Mouse (Mus musculus): ENCODE data around the gene Olfr478. TPM values are rescaled to one million over a fixed set of nuclear protein-coding genes. Genes with fewer than 3 reads are reported as not detected.
"Not testable (repeated sequence)": the region's sequence is repeated elsewhere in the genome, so short reads cannot be mapped to it uniquely, and the experiment has no call there.

The Olfr478 gene
- not detected in 2 replicates for polyA plus RNA-seq (2015; fragmentation: Nextera tagmentation; extraction: Ambion mirVana)

GRCm38 (mm10) chr7:108033889-108034288 is at the start of gene Olfr478:
TSS of gene Olfr478 (minus strand) at chr7:108033989.
- H3K4me2 ChIP-seq: no peak within 1 kb of the TSS
- H3K9ac ChIP-seq: no peak within 1 kb of the TSS
- no peaks in the 10 kb centered on the region for H3K4me1 ChIP-seq
- H3K36me3 ChIP-seq: no peaks in the 10 kb centered on the region
- H3K27me3 ChIP-seq (replicated peaks): no peaks in the 10 kb centered on the region
- no peak for ATAC-seq (ENCODE audit: insufficient read depth, low FRiP score, low read depth)
- H3K27ac ChIP-seq: no peak within 1 kb of the TSS
- WGBS: 76% methylated on average over 3 of the region's 3 CpGs
- H3K4me3 ChIP-seq (replicated peaks): no peak within 1 kb of the TSS
- H3K9me3 ChIP-seq: no peaks in the 10 kb centered on the region

DNA sequence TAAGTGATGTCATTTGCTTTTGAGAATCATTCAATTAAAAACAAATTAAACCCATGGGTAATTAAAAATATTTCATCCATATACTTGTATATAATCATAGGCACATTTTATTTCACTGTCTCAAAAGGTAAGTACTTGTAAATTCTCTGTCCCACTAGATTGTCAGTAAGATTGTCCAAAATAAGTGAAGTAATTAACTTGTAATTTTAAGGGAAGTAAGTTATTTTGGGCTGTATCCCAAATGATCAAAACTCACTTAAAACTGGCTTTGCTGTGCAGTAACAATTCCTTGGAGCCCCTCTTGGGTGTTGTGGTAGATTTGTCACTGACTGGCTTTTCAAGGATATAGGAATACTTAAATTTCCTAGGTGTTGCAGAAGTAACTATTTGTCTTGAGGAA is 45.8 kb upstream of the Olfr478 start, which contains the start of gene Olfr481:
TSS of gene Olfr481 (plus strand) at position 301 of the 400 bp plus-strand sequence.
- no peak for ATAC-seq (ENCODE audit: insufficient read depth, low FRiP score, low read depth)
- Histone ChIP-seq H3K4me3 (replicated peaks) (no peak within 1 kb of the TSS), H3K4me1 (no peaks in the 10 kb centered on the region), H3K9me3 (no peaks in the 10 kb centered on the region), H3K27ac (no peak within 1 kb of the TSS), H3K4me2 (no peak within 1 kb of the TSS), H3K9ac (no peak within 1 kb of the TSS), H3K36me3 (no peaks in the 10 kb centered on the region), H3K27me3 (replicated peaks) (no peaks in the 10 kb centered on the region)

DNA sequence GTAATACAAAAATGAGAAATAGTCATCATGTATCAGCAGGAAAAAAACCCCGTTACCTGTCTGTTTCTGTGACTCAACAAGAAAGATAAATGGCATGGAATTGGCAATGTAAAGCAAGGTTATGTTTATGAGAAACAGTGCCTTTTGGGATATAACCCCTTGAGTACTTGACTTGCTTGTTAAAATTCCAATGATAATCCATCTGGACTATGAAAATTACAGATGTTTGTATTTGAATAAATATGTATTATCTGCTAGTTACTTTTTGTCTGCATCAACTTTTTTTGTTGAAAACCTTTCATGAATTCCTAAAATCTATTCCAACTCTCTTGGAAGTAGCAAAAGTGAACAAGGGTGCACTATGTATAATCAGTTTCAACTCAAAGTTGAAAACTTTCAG is 33.5 kb upstream of the Olfr478 start, which contains the start of gene Olfr480:
TSS of gene Olfr480 (minus strand) at position 101 of the 400 bp plus-strand sequence.
- 72% methylated on average over 1 of the region's 1 CpGs for WGBS
- Histone ChIP-seq H3K27me3 (replicated peaks) (no peaks in the 10 kb centered on the region), H3K27ac (no peak within 1 kb of the TSS), H3K9ac (no peak within 1 kb of the TSS), H3K9me3 (no peaks in the 10 kb centered on the region), H3K4me2 (no peak within 1 kb of the TSS), H3K36me3 (no peaks in the 10 kb centered on the region), H3K4me1 (no peaks in the 10 kb centered on the region), H3K4me3 (replicated peaks) (no peak within 1 kb of the TSS)
- ATAC-seq (ENCODE audit: insufficient read depth, low FRiP score, low read depth): no peak

DNA sequence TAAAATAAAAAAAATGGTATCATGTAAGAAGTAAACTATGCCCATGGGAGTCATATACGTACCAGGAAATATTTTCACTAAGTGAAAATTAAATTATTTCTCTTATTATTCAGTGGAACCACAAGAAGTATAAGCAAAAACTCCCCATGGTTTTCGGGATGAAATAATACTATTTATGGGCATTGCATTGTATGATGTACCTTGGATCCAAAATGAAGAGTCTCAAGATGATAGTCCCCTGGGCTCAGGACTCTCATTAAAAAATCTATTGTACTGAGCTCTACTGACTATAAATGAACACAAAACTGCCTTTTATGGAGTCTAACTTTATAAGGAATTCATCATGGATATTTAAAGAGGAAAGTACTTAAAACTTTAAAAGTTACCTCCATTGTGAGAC is 16.6 kb upstream of the Olfr478 start, which contains the start of gene Olfr479:
TSS of gene Olfr479 (plus strand) at position 301 of the 400 bp plus-strand sequence.
- Histone ChIP-seq H3K27me3 (replicated peaks) (no peaks in the 10 kb centered on the region), H3K4me2 (no peak within 1 kb of the TSS), H3K27ac (no peak within 1 kb of the TSS), H3K9me3 (no peaks in the 10 kb centered on the region), H3K9ac (no peak within 1 kb of the TSS), H3K4me3 (replicated peaks) (no peak within 1 kb of the TSS), H3K4me1 (no peaks in the 10 kb centered on the region), H3K36me3 (no peaks in the 10 kb centered on the region)
- WGBS: 83% methylated on average over 2 of the region's 2 CpGs
- no peak for ATAC-seq (ENCODE audit: insufficient read depth, low FRiP score, low read depth)

- H3K4me2 ChIP-seq; H3K27me3 ChIP-seq (replicated peaks); H3K4me1 ChIP-seq; ATAC-seq (ENCODE audit: insufficient read depth, low FRiP score, low read depth); H3K4me3 ChIP-seq (replicated peaks); H3K9ac ChIP-seq; H3K9me3 ChIP-seq; H3K27ac ChIP-seq; H3K36me3 ChIP-seq: not testable (repeated sequence)
These were observed 19.5 kb downstream of the Olfr478 start for GRCm38 (mm10) chr7:108014256-108014655.

GRCm38 (mm10) chr7:107986393-107986792 is 47.4 kb downstream of the Olfr478 start, which contains the start of gene Olfr477:
TSS of gene Olfr477 (plus strand) at chr7:107986693.
- no peak for ATAC-seq (ENCODE audit: insufficient read depth, low FRiP score, low read depth)
- H3K9ac ChIP-seq: no peak within 1 kb of the TSS
- H3K27ac ChIP-seq: no peak within 1 kb of the TSS
- no peaks in the 10 kb centered on the region for H3K36me3 ChIP-seq
- WGBS: 73% methylated on average over 2 of the region's 2 CpGs
- no peaks in the 10 kb centered on the region for H3K4me1 ChIP-seq
- no peaks in the 10 kb centered on the region for H3K27me3 ChIP-seq (replicated peaks)
- H3K4me3 ChIP-seq (replicated peaks): no peak within 1 kb of the TSS
- no peaks in the 10 kb centered on the region for H3K9me3 ChIP-seq
- no peak within 1 kb of the TSS for H3K4me2 ChIP-seq

Other genes starting within 250 kb of the Olfr478 start
- not detected in 2 replicates for gene Ovch2, start 232.8 kb downstream of the Olfr478 start, polyA plus RNA-seq (2015; fragmentation: Nextera tagmentation; extraction: Ambion mirVana)
- gene Olfr467, start 221.7 kb downstream of the Olfr478 start, polyA plus RNA-seq (2015; fragmentation: Nextera tagmentation; extraction: Ambion mirVana): not detected in 2 replicates
- not detected in 2 replicates for gene Olfr469, start 208.4 kb downstream of the Olfr478 start, polyA plus RNA-seq (2015; fragmentation: Nextera tagmentation; extraction: Ambion mirVana)
- not detected in 2 replicates for gene Olfr470, start 186.5 kb downstream of the Olfr478 start, polyA plus RNA-seq (2015; fragmentation: Nextera tagmentation; extraction: Ambion mirVana)
- gene Olfr472, start 136.1 kb downstream of the Olfr478 start, polyA plus RNA-seq (2015; fragmentation: Nextera tagmentation; extraction: Ambion mirVana): 0.03 TPM in 1 of 2 replicates, not detected in the other
- not detected in 2 replicates for gene Olfr473, start 103.5 kb downstream of the Olfr478 start, polyA plus RNA-seq (2015; fragmentation: Nextera tagmentation; extraction: Ambion mirVana)
- not detected in 2 replicates for gene Olfr474, start 79.3 kb downstream of the Olfr478 start, polyA plus RNA-seq (2015; fragmentation: Nextera tagmentation; extraction: Ambion mirVana)
- not detected in 2 replicates for gene Olfr476, start 69.2 kb downstream of the Olfr478 start, polyA plus RNA-seq (2015; fragmentation: Nextera tagmentation; extraction: Ambion mirVana)
- gene Olfr477, start 47.3 kb downstream of the Olfr478 start, polyA plus RNA-seq (2015; fragmentation: Nextera tagmentation; extraction: Ambion mirVana): not detected in 2 replicates
- gene Olfr479, start 16.7 kb upstream of the Olfr478 start, polyA plus RNA-seq (2015; fragmentation: Nextera tagmentation; extraction: Ambion mirVana): not detected in 2 replicates
- gene Olfr480, start 33.4 kb upstream of the Olfr478 start, polyA plus RNA-seq (2015; fragmentation: Nextera tagmentation; extraction: Ambion mirVana): not detected in 2 replicates
- gene Olfr481, start 45.9 kb upstream of the Olfr478 start, polyA plus RNA-seq (2015; fragmentation: Nextera tagmentation; extraction: Ambion mirVana): not detected in 2 replicates
- 0.24 TPM in 1 of 2 replicates, not detected in the other for gene Olfr482, start 63.6 kb upstream of the Olfr478 start, polyA plus RNA-seq (2015; fragmentation: Nextera tagmentation; extraction: Ambion mirVana)
- gene Olfr483, start 66.9 kb upstream of the Olfr478 start, polyA plus RNA-seq (2015; fragmentation: Nextera tagmentation; extraction: Ambion mirVana): not detected in 2 replicates
- gene Olfr484, start 93.5 kb upstream of the Olfr478 start, polyA plus RNA-seq (2015; fragmentation: Nextera tagmentation; extraction: Ambion mirVana): not detected in 2 replicates
- not detected in 2 replicates for gene Olfr485, start 125.9 kb upstream of the Olfr478 start, polyA plus RNA-seq (2015; fragmentation: Nextera tagmentation; extraction: Ambion mirVana)
- gene Olfr486, start 138.8 kb upstream of the Olfr478 start, polyA plus RNA-seq (2015; fragmentation: Nextera tagmentation; extraction: Ambion mirVana): not detected in 2 replicates
- not detected in 2 replicates for gene Olfr487, start 180.6 kb upstream of the Olfr478 start, polyA plus RNA-seq (2015; fragmentation: Nextera tagmentation; extraction: Ambion mirVana)
- not detected in 2 replicates for gene Olfr488, start 224.4 kb upstream of the Olfr478 start, polyA plus RNA-seq (2015; fragmentation: Nextera tagmentation; extraction: Ambion mirVana)

All from stomach, embryonic 15.5 days (tissue).